Mouse (Mus musculus) layer of hippocampus, adult 11-12 months (tissue): ENCODE measurements around the gene Magi2.

ENCODE experiments used
- DNase-seq: peaks from one replicate; pipeline ENCODE4 v3.0.0; 2022; ENCODE audit warnings: low spot score

The Magi2 gene

GRCm38 (mm10) chr5:20603756-20604469, 1377.1 kb downstream of the Magi2 start:
- no peak for DNase-seq

GRCm38 (mm10) chr5:20606497-20606896, 1379.7 kb downstream of the Magi2 start:
- DNase-seq = no peak

- DNase-seq = no peak
Measured at GRCm38 (mm10) chr5:20607503-20607902, 1380.7 kb downstream of the Magi2 start.

- no peak for DNase-seq
Measured at GRCm38 (mm10) chr5:20609206-20609935, 1382.5 kb downstream of the Magi2 start.

- no peak for DNase-seq
Measured at GRCm38 (mm10) chr5:20610640-20611039, 1383.8 kb downstream of the Magi2 start.

- no peak for DNase-seq
Measured at GRCm38 (mm10) chr5:20612616-20613015, 1385.8 kb downstream of the Magi2 start.

- DNase-seq = no peak
Measured at GRCm38 (mm10) chr5:20614891-20615290, 1388.1 kb downstream of the Magi2 start.

- DNase-seq = no peak
Measured at GRCm38 (mm10) chr5:20620596-20621511, 1394.0 kb downstream of the Magi2 start.

GRCm38 (mm10) chr5:20622417-20622816, 1395.6 kb downstream of the Magi2 start:
- DNase-seq = no peak

- DNase-seq = no peak
Measured at GRCm38 (mm10) chr5:20622837-20623573, 1396.2 kb downstream of the Magi2 start.

- DNase-seq = no peak
Measured at GRCm38 (mm10) chr5:20625117-20625516, 1398.3 kb downstream of the Magi2 start.

- DNase-seq = no peak
Measured at GRCm38 (mm10) chr5:20628954-20629601, 1402.2 kb downstream of the Magi2 start.

GRCm38 (mm10) chr5:20634046-20634769, 1407.4 kb downstream of the Magi2 start:
- DNase-seq = no peak

GRCm38 (mm10) chr5:20634822-20635221, 1408.0 kb downstream of the Magi2 start:
- DNase-seq = no peak

GRCm38 (mm10) chr5:20637300-20637989, 1410.6 kb downstream of the Magi2 start:
- DNase-seq = no peak

- no peak for DNase-seq
Measured at GRCm38 (mm10) chr5:20642196-20642595, 1415.4 kb downstream of the Magi2 start.

GRCm38 (mm10) chr5:20643741-20644140, 1416.9 kb downstream of the Magi2 start:
- DNase-seq = no peak

- DNase-seq = no peak
Measured at GRCm38 (mm10) chr5:20646947-20647346, 1420.1 kb downstream of the Magi2 start.

GRCm38 (mm10) chr5:20653425-20654185, 1426.8 kb downstream of the Magi2 start:
- peak; percentile 35 for DNase-seq
